Mouse (Mus musculus): ENCODE measurements around the gene Col4a2.

DNA sequence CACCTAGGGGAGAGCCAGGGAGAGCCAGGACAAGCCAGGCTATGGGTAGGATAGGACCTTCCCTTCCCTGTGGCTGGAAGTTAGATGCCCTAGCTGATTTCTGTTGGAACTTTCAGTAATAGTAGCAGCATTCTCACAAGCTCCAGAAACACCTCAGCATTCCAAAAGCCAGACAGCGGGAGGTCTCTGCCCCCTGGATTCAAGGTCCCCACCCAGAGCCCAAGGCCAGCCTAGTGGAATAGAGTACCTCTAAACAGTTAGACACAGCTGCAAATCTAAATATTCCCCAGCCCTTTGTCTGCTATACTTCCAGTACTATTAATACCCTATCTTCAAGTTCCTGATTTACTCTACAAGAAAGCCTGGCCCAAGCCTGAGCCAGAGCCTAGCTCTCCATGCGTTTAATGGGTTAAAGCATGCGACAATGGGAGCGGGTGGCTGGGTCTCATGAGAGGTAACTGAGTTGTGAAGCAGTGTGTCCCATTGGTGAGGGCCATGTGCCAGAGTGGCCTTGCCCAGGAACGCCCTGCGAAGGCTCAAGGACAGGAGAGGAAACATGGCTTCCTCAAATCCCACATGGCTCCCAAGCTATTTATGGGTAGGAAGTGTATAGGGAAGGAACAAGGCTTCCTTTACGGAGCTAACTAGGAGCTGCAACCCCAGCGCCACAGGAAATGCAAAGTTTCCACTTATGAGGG lies 15.3 kb upstream of the Col4a2 start:
- TF ChIP-seq CTCF (IDR thresholded peaks at IDR 0.05; ENCODE audit: low read depth) = no peak
- TF ChIP-seq EP300 (optimal IDR thresholded peaks at IDR 0.05) = no peak
